Comparison of ENCODE assay signal across 35 mouse cellular contexts in the genomic region with DNA sequence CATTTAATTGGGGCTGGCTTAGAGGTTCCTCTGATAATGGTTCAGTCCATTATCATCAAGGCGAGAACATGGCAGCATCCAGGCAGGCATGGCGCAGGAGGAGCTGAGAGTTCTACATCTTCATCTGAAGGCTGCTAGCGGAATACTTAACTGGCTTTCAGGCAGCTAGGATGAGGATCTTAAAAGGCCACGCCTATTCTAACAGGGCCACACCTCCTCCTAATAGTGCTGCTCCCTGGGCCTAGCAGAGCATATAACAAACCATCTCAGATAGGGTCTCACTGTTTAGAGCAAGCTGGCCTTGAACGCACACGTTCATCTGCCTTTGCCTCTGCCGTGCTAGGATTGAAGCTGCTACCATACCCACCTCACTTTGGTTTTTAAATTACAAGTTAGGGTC. TPM values are rescaled to one million over a fixed set of nuclear protein-coding genes. Genes with fewer than 3 reads are reported as not detected.
"Had no signal": no experiment of that assay in that cellular context is flagged by ENCODE, and none has a peak within 500 bp of the region (broad histone marks: within the 10 kb centered on the region; RNA-seq: fewer than 3 reads in every experiment).

No protein-coding gene starts in this region.

- DNase-seq: heart, postnatal 10 days; heart, postnatal 14 days; heart, postnatal 36 days; heart, postnatal 4 days; kidney, adult 11 months; kidney, adult 18-20 months; kidney, adult 2 months; kidney, adult 8-10 months; kidney, adult 9 months; kidney, postnatal 10 days; kidney, postnatal 14 days; kidney, postnatal 25 days; kidney, postnatal 36 days; kidney, postnatal 4 days; layer of hippocampus, adult 9-11 months; layer of hippocampus, postnatal 36 days had no signal

- ATAC-seq: hindbrain, embryonic 16.5 days; hindbrain, postnatal 0 days; inflammation-experienced regulatory T-cells, adult 6 months; intestine, embryonic 15.5 days; intestine, embryonic 16.5 days; intestine, postnatal 0 days had no signal

- H3K27ac ChIP-seq: heart, embryonic 13.5 days; heart, embryonic 15.5 days; hindbrain, embryonic 10.5 days; hindbrain, embryonic 12.5 days; hindbrain, embryonic 13.5 days; hindbrain, embryonic 14.5 days; hindbrain, embryonic 15.5 days; hindbrain, postnatal 0 days; intestine, embryonic 15.5 days; kidney, postnatal 0 days; layer of hippocampus, adult 2 months; left cerebral cortex, adult 2 months had no signal

- H3K36me3 ChIP-seq: heart, embryonic 12.5 days; heart, embryonic 13.5 days; heart, embryonic 15.5 days; hindbrain, embryonic 10.5 days; hindbrain, embryonic 12.5 days; hindbrain, embryonic 13.5 days; hindbrain, embryonic 15.5 days; intestine, embryonic 15.5 days had no signal

- H3K4me2 ChIP-seq: heart, embryonic 12.5 days; heart, embryonic 13.5 days; heart, embryonic 15.5 days; hindbrain, embryonic 12.5 days; hindbrain, embryonic 13.5 days; hindbrain, embryonic 14.5 days; hindbrain, embryonic 15.5 days; intestine, embryonic 15.5 days had no signal

- H3K9me3 ChIP-seq: heart, embryonic 12.5 days; heart, embryonic 13.5 days; heart, embryonic 15.5 days; hindbrain, embryonic 10.5 days; hindbrain, embryonic 12.5 days; hindbrain, embryonic 13.5 days; hindbrain, embryonic 15.5 days; intestine, embryonic 15.5 days had no signal

- H3K27me3 ChIP-seq: intestine, embryonic 15.5 days had no signal

- H3K4me3 ChIP-seq: heart, embryonic 12.5 days; heart, embryonic 13.5 days; heart, embryonic 15.5 days; hindbrain, embryonic 10.5 days; hindbrain, embryonic 12.5 days; hindbrain, embryonic 13.5 days; hindbrain, embryonic 15.5 days; intestine, embryonic 15.5 days; layer of hippocampus, adult 2 months; left cerebral cortex, adult 2 months had no signal

- H3K9ac ChIP-seq: heart, embryonic 12.5 days; heart, embryonic 13.5 days; heart, embryonic 15.5 days; hindbrain, embryonic 12.5 days; hindbrain, embryonic 13.5 days; hindbrain, embryonic 14.5 days; hindbrain, embryonic 15.5 days; intestine, embryonic 15.5 days had no signal

RNA-seq across cellular contexts. Expression of a gene that starts 6.8 kb away (rescaled TPM):
- polyA plus RNA-seq: hindbrain, embryonic 11.5 days; hindbrain, embryonic 12.5 days; hindbrain, embryonic 13.5 days had no signal

RNA-seq across cellular contexts. Expression of a gene that starts 34.9 kb away (rescaled TPM):
- polyA plus RNA-seq: inflammation-experienced regulatory T-cells, adult 6 months; intestine, embryonic 14.5 days had no signal
